Mouse (Mus musculus): ENCODE measurements at regions not wholly inside any gene's neighbourhood (a gene's known extent, or its start where the extent isn't known, plus 50 kb on each side); places are given as distances from the start of the nearest gene placed in this dataset.

DNA sequence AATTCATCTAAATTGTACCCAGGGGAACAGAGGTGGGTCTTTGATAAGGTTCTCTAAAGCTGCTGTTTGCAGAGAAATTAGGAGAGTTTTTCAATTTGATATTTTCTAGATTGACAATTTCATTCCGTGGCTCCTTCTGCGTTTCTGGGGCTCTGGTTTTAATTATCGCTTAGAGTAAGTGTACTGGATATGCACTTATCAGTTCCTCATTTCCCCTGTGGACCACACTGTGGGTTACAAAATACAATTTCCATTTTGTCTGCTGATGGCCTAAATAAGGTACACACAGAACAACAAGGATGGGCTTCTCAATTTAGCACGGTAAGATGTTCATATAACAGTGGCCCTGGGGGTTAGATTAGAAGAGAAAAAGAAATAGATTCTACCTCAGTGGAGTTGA lies 855.3 kb upstream of the Tenm3 start:
- WGBS (ENCODE audit: insufficient replicate concordance) = 81% methylated on average over 4 of the region's 4 CpGs
- Histone ChIP-seq H3K36me3 (replicated peaks; ENCODE audit: insufficient read depth, low read length) (no peaks in the 10 kb centered on the region), H3K9ac (replicated peaks) (no peak overlapping the region), H3K27me3 (ENCODE audit: insufficient read depth, low read length) (no peaks in the 10 kb centered on the region), H3K27ac (ENCODE audit: low read depth) (no peak overlapping the region), H3K4me2 (ENCODE audit: low read depth, low read length) (no peak overlapping the region), H3K9me3 (ENCODE audit: low read length) (no peaks in the 10 kb centered on the region), H3K4me3 (ENCODE audit: low read depth, low read length) (no peak overlapping the region), H3K4me1 (ENCODE audit: insufficient read depth) (no peaks in the 10 kb centered on the region)
- no peak for DNase-seq
- ATAC-seq = no peak
- TF ChIP-seq EP300 (IDR thresholded peaks at IDR 0.05; ENCODE audit: low read depth) (no peak), CTCF (IDR thresholded peaks at IDR 0.05; ENCODE audit: low read depth) (no peak)

- H3K27me3 ChIP-seq (ENCODE audit: insufficient read depth, low read length) = no peaks in the 10 kb centered on the region
- TF ChIP-seq CTCF (IDR thresholded peaks at IDR 0.05; ENCODE audit: low read depth) (no peak), EP300 (IDR thresholded peaks at IDR 0.05; ENCODE audit: low read depth) (no peak)
- no peak for DNase-seq
- no peak overlapping the region for H3K9ac ChIP-seq (replicated peaks)
- no peak overlapping the region for H3K4me3 ChIP-seq (ENCODE audit: low read depth, low read length)
- 58% methylated on average over 2 of the region's 2 CpGs for WGBS (ENCODE audit: insufficient replicate concordance)
- no peak overlapping the region for H3K27ac ChIP-seq (ENCODE audit: low read depth)
- no peaks in the 10 kb centered on the region for H3K9me3 ChIP-seq (ENCODE audit: low read length)
- H3K4me2 ChIP-seq (ENCODE audit: low read depth, low read length) = no peak overlapping the region
- H3K36me3 ChIP-seq (replicated peaks; ENCODE audit: insufficient read depth, low read length) = no peaks in the 10 kb centered on the region
- ATAC-seq = no peak
- H3K4me1 ChIP-seq (ENCODE audit: insufficient read depth) = no peaks in the 10 kb centered on the region
These were observed 853.0 kb upstream of the Tenm3 start for GRCm38 (mm10) chr8:49696709-49697108.
